Mouse (Mus musculus): ENCODE results near the gene Hs6st1. TPM values are rescaled to one million over a fixed set of nuclear protein-coding genes. Genes with fewer than 3 reads are reported as not detected.

Hs6st1 gene
- polyA plus RNA-seq, 1 experiment from 2014 or later = 4.2 TPM

DNA sequence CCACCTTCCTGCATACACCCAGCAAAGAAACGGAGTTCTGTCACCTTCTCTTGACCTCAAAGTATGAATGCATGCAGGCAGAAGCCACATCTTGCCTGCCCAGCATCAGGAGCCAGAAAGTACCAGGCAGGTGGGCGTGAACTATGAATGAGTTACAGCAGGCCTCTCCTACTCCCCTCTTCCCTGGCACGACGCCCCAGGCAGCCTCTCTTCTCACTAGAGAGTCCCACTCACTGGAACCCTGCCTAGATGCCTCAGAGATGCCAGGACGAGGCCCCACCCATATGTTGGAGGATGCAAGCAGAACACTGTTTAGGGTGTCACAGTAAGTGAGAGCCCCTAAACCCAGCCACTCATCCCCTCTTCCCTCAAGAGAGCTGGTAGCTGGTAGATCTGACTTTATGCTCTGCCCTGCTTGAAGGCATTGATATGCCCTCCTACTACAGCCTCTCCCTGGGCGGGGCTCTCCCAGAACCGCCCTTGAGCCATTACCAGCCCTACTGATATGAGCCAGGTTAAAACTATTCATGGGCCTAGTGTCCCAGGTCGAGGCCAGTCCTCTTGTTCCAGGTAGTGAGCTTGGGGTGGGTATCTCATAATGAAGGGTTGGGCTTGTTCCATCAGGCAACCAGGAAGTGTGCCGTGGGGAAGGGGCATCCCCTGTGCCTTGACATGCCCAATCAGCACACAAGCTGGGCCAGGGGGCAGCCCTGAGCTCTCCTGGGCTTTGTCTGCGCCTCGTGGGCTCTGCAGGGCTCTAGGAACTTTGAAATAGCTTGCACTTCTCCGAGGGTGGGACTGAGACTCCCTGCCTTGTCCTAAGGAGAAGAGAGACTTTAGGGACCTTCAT is 27.4 kb downstream of the Hs6st1 start:
- H3K9me3 ChIP-seq = no peaks in the 10 kb centered on the region
- no peak for DNase-seq (ENCODE audit: extremely low spot score, low spot score)
- no peaks in the 10 kb centered on the region for H3K27me3 ChIP-seq (ENCODE audit: poor library complexity, severe bottlenecking)
- WGBS = 89% methylated on average over 12 of the region's 12 CpGs
- H3K4me1 ChIP-seq = peaks cover 9% of the 10 kb centered on the region
- peaks cover 92% of the 10 kb centered on the region for H3K36me3 ChIP-seq (replicated peaks)
- no peak overlapping the region for H3K4me3 ChIP-seq
- H3K27ac ChIP-seq = no peak overlapping the region

DNA sequence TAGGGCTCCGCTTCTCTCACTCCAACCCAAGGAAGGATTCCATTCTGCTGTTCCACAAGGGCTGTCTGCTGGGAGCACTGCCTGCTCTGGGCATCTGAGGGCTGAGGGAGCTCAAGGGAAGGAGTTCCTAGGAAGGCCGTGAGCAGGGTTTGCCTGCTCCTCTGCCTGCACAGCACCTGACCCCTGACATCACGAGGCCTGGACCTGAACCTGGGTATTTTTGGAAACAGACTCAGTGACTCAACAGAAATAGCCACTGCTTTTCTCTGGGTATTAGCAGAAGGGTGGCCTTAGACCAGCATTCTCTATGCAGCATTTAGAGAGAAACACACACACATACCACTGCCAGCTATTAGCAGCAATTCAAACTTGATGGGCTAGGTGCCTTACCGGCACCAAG is 30.2 kb downstream of the Hs6st1 start:
- Histone ChIP-seq H3K27ac (no peak overlapping the region), H3K27me3 (ENCODE audit: poor library complexity, severe bottlenecking) (no peaks in the 10 kb centered on the region), H3K4me1 (no peaks in the 10 kb centered on the region), H3K9me3 (no peaks in the 10 kb centered on the region), H3K4me3 (no peak overlapping the region), H3K36me3 (replicated peaks) (peaks cover 99% of the 10 kb centered on the region)
- DNase-seq (ENCODE audit: extremely low spot score, low spot score) = no peak
- WGBS = 90% methylated on average over 4 of the region's 4 CpGs

DNA sequence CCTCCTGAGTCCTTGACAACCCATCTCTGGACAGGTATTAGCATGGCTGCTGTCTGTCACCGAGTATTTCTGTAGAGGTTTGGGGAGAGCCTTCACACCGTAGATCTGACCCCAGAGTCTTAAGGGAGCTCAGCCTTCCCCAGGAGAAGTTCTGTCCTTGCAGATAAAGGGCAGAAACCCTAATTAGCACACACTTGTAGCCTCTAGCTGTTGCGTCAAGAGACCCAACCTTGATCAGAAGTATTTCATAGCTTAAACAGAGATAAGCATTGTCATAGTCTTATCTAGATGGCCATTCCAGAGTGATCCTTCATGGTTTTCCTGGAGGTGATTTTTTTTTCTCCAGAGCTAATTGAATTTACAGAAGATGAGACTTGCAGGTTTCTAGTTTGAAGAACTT is 32.2 kb downstream of the Hs6st1 start:
- 95% methylated on average over 3 of the region's 3 CpGs for WGBS
- Histone ChIP-seq H3K4me1 (no peaks in the 10 kb centered on the region), H3K27me3 (ENCODE audit: poor library complexity, severe bottlenecking) (no peaks in the 10 kb centered on the region), H3K4me3 (no peak overlapping the region), H3K36me3 (replicated peaks) (peaks cover 99% of the 10 kb centered on the region), H3K27ac (no peak overlapping the region), H3K9me3 (no peaks in the 10 kb centered on the region)
- DNase-seq (ENCODE audit: extremely low spot score, low spot score) = no peak

DNA sequence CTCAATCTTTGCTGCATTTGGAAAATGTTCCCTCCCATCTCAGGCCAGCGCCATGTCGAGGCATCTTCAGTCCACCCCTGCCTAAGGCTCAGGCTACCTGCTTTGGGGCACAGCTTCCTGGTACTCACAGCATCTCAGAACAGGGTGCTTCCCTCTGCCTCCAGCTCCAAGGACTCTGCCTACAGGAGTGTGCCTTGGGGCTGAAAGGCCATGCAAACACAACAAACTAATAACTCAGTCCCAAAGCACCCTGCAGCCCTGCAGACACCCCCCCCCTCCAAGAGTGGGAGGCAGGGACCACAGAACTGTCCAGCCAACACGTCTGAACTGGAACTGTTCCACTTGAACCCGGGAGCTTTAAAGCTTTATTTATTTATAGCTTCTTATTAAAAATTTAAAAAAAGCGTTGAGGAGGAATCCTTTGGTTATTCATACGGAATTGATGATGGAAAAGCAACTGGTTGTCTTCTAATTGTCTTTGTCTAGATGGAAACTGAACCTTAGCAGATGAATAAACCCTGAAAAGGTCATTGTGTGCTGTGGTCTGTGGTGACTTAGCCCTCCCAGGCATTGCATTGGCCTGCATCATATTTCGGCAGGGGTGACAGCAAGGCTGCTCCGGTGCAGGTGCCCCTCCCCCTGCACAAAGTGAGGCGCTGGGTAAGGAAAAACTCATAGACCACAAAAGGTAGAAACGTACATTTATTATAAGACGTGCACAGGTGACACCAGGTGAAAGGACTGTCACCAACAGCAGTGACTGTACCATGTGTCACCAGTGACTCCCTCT is 37.9 kb downstream of the Hs6st1 start:
- Histone ChIP-seq H3K4me3 (no peak overlapping the region), H3K4me1 (0 out of 2 replicates have a peak, but pooled peaks cover 5% of the 10 kb centered on the region), H3K27ac (no peak overlapping the region), H3K36me3 (replicated peaks) (peaks cover 58% of the 10 kb centered on the region), H3K27me3 (ENCODE audit: poor library complexity, severe bottlenecking) (no peaks in the 10 kb centered on the region), H3K9me3 (no peaks in the 10 kb centered on the region)
- WGBS = 94% methylated on average over 11 of the region's 11 CpGs
- DNase-seq (ENCODE audit: extremely low spot score, low spot score) = no peak

DNA sequence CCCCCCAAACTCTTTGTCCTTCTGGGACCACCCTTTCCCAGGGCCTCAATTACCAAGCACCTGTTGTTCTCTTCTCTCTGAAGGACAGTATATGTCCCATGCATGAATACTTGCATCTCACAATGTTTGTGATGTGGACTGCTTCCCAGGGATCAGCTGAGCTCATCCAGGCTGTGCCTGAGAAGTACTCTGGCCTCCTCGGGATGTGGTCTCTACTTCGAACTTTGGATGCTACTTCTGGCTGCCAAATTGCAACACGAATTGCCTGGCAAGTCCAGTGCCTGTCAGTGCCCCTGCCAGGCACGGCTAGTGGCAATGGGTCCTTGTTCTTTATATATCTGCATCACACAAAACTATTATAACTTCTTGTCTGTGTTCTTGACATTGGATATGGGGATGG is 41.8 kb downstream of the Hs6st1 start:
- no peak overlapping the region for H3K27ac ChIP-seq
- DNase-seq (ENCODE audit: extremely low spot score, low spot score) = no peak
- H3K4me3 ChIP-seq = no peak overlapping the region
- H3K9me3 ChIP-seq = no peaks in the 10 kb centered on the region
- H3K36me3 ChIP-seq (replicated peaks) = peaks cover 19% of the 10 kb centered on the region
- H3K4me1 ChIP-seq = 0 out of 2 replicates have a peak, but pooled peaks cover 5% of the 10 kb centered on the region
- no peaks in the 10 kb centered on the region for H3K27me3 ChIP-seq (ENCODE audit: poor library complexity, severe bottlenecking)
- WGBS = 90% methylated on average over 4 of the region's 4 CpGs

DNA sequence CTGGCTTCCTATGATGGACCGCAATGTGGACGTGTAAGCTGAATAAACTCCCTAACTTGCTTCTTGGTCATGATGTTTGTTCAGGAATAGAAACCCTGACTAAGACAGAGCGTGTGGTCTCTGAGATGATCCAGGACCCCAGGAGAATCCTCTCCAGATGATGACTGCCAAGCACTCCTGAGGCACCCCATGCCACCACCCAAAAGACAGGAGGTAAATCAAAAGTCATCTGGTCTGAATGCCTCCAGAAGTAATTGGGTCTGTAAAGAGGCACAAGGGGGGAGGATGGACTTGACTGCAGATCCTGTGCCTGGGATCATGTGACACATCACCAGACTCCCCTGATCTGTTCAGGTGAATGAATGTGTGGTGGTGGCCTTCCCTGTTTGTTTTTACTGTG is 44.5 kb downstream of the Hs6st1 start:
- 88% methylated on average over 3 of the region's 3 CpGs for WGBS
- H3K4me3 ChIP-seq = no peak overlapping the region

DNA sequence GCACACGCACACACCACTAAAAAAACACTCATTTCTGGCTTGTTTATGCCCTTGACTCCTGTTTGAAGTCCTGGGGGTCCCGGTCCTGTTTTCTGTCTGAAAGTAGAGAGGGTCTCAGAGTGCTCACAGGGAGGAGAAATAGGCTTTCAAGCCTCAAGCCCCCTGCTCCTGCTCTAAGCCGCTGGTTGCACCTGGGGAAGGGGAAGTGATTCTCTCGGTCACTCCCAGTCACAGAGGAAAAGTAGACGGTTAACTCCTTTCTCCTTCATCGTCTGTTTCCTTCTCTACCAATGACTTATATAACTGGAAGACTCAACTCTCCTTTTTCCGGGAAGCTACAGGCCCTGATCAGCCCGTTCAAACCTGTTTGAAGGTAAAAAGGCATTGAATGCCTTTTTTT is 45.5 kb downstream of the Hs6st1 start:
- Histone ChIP-seq H3K4me3 (no peak overlapping the region), H3K4me1 (0 out of 2 replicates have a peak, but pooled peaks cover 5% of the 10 kb centered on the region), H3K36me3 (replicated peaks) (no peaks in the 10 kb centered on the region), H3K9me3 (no peaks in the 10 kb centered on the region), H3K27me3 (ENCODE audit: poor library complexity, severe bottlenecking) (no peaks in the 10 kb centered on the region), H3K27ac (no peak overlapping the region)
- whole genome bisulfite sequencing = 87% methylated on average over 8 of the region's 8 CpGs
- no peak for DNase-seq (ENCODE audit: extremely low spot score, low spot score)

More for the DNA sequence above, 44.5 kb downstream of the Hs6st1 start:
- Histone ChIP-seq H3K36me3 (replicated peaks) (no peaks in the 10 kb centered on the region), H3K9me3 (no peaks in the 10 kb centered on the region), H3K27me3 (ENCODE audit: poor library complexity, severe bottlenecking) (no peaks in the 10 kb centered on the region), H3K27ac (no peak overlapping the region), H3K4me1 (0 out of 2 replicates have a peak, but pooled peaks cover 5% of the 10 kb centered on the region)
- no peak for DNase-seq (ENCODE audit: extremely low spot score, low spot score)

DNA sequence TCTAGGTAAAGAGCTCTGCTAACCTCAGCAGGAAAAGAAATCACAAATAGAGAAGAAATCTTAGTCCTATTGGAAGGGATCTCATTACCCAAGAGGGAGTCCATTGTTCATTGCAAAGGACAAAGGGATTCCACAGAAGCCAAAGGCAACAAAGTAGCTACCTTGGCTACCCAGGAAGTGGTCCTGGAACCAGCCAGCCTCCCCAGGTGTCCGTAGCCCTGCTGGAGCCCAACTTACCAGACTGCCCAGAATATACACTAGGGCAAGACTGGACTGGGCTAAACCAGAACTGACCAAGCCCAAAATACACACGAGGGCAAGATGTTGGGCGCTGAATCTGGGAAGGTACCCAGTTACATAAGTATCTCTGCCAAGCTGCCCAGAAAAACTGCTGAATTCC is 46.6 kb downstream of the Hs6st1 start:
- no peaks in the 10 kb centered on the region for H3K27me3 ChIP-seq (ENCODE audit: poor library complexity, severe bottlenecking)
- H3K36me3 ChIP-seq (replicated peaks) = no peaks in the 10 kb centered on the region
- H3K9me3 ChIP-seq = no peaks in the 10 kb centered on the region
- no peak overlapping the region for H3K4me3 ChIP-seq
- WGBS = 84% methylated on average over 3 of the region's 3 CpGs
- H3K27ac ChIP-seq = no peak overlapping the region
- no peak for DNase-seq (ENCODE audit: extremely low spot score, low spot score)
- H3K4me1 ChIP-seq = no peaks in the 10 kb centered on the region

DNA sequence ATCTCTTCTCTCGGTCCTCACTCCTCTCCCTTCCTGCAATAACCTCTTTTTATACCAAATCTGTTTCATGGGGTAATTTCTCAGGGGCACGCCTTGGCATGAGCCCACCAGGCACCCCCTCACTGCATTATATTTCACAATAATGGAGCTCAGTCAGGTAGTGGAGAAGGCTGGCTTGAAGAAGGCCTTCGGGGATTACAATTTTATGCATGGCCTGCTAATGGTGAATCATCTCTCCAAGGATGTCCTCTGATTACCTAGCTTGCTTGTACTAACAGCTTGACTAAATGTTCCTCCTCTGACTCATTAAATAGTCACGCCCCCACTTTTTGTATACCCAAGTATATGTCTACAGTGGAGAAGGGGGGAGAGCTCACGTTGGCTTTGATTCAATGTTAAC is 48.3 kb downstream of the Hs6st1 start:
- no peak overlapping the region for H3K27ac ChIP-seq
- H3K4me3 ChIP-seq = no peak overlapping the region
- DNase-seq (ENCODE audit: extremely low spot score, low spot score) = no peak
- no peaks in the 10 kb centered on the region for H3K27me3 ChIP-seq (ENCODE audit: poor library complexity, severe bottlenecking)
- H3K9me3 ChIP-seq = no peaks in the 10 kb centered on the region
- WGBS = 89% methylated on average over 5 of the region's 5 CpGs
- no peaks in the 10 kb centered on the region for H3K36me3 ChIP-seq (replicated peaks)
- no peaks in the 10 kb centered on the region for H3K4me1 ChIP-seq

DNA sequence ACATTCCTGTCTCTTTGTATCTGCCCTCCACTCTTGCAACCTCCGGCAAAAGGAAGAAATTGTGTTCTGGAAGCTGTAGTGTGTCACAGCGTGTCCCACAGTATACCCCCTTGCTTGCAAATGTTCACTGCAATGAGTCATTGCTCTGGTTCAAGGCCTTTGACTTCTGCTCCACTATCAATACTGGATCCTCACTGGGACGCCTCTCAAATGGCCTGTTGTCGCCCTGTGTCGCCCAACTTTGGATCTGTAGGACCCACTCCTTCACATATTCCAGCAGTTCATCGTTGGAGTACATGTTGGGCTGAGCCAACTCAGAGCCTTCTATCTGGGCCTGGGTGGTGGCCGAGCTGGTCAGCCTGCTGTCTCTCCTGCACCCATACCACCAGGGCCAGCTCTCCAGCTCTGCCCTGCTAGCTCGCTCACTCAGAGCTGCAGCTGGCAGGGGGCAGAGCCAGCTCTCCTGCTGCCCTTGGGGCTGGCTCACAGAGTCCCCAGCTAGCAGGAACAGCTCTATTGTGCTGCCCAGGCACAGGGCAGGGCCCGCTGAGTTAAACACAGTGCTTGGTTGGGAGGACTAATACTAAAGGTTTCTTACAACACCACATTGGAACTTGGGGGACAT is 50.0 kb downstream of the Hs6st1 start:
- 81% methylated on average over 9 of the region's 9 CpGs for WGBS
- no peaks in the 10 kb centered on the region for H3K9me3 ChIP-seq
- no peak for DNase-seq (ENCODE audit: extremely low spot score, low spot score)
- no peaks in the 10 kb centered on the region for H3K4me1 ChIP-seq
- no peaks in the 10 kb centered on the region for H3K36me3 ChIP-seq (replicated peaks)
- H3K4me3 ChIP-seq = no peak overlapping the region
- no peak overlapping the region for H3K27ac ChIP-seq
- no peaks in the 10 kb centered on the region for H3K27me3 ChIP-seq (ENCODE audit: poor library complexity, severe bottlenecking)

DNA sequence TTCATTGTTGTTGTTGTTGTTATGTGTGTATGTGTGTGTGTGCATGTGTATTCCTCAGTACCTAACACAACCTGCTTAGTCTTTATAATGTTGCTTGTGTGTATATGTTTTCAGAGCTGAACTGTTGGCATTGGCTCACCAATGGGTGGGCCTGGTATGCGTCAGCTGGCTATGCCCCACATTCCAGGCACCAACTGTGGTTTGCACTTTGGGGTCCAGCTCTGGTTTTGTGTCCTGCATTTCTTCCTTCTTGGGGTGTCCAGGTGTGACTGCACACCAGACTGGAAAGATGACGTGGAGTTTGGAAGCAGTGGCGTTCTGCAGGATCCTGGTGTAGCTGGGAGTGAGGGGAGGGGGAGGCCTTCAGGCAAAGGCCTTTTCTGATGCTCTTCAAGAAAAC is 50.8 kb downstream of the Hs6st1 start:
- Histone ChIP-seq H3K27ac (no peak overlapping the region), H3K36me3 (replicated peaks) (no peaks in the 10 kb centered on the region), H3K4me1 (no peaks in the 10 kb centered on the region), H3K27me3 (ENCODE audit: poor library complexity, severe bottlenecking) (no peaks in the 10 kb centered on the region), H3K4me3 (no peak overlapping the region), H3K9me3 (no peaks in the 10 kb centered on the region)
- DNase-seq (ENCODE audit: extremely low spot score, low spot score) = no peak
- WGBS = 90% methylated on average over 3 of the region's 3 CpGs

DNA sequence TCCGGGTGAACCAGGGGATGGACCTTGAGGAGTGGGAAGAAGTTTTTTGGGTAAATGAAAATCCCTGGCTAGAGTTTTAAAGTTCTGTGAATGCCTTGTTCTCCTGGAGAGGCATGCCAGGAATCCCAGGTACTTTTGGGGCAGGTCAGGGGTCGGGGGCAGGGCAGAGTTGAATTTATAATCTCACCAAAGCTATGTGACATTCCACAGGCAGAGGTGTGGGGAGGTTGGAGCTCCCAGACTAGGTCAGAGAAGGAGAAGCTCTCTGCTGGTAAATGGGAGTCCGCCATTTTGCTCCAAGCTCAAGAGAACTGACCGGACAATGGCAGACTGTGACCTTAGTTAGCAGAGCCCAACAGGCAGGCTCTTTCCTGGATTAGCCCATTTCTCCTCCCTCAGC is 51.2 kb downstream of the Hs6st1 start:
- Histone ChIP-seq H3K27me3 (ENCODE audit: poor library complexity, severe bottlenecking) (no peaks in the 10 kb centered on the region), H3K36me3 (replicated peaks) (no peaks in the 10 kb centered on the region), H3K27ac (no peak overlapping the region), H3K9me3 (no peaks in the 10 kb centered on the region), H3K4me1 (no peaks in the 10 kb centered on the region), H3K4me3 (no peak overlapping the region)
- 89% methylated on average over 4 of the region's 4 CpGs for WGBS
- DNase-seq (ENCODE audit: extremely low spot score, low spot score) = no peak

DNA sequence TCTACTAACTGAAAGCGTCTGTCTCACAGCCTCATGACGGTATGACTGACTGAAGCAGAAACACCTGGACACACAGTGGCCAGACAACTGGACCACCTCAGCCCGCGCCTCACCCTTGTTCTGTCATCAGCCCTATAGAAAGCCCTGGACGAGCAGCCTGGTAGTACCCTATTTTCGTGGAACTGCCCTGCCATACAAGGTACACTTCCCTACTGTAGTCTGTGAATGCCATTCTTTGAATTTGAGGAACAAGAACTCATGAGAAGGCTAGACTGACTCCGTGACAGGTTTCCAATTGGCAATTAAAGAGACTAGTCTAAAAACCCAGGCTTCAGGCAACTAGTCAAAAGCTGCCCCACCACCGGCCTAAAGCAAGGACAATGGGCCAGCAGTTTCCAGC is 53.0 kb downstream of the Hs6st1 start:
- Histone ChIP-seq H3K27me3 (ENCODE audit: poor library complexity, severe bottlenecking) (no peaks in the 10 kb centered on the region), H3K36me3 (replicated peaks) (no peaks in the 10 kb centered on the region), H3K4me1 (no peaks in the 10 kb centered on the region), H3K9me3 (no peaks in the 10 kb centered on the region), H3K27ac (no peak overlapping the region), H3K4me3 (no peak overlapping the region)
- 84% methylated on average over 8 of the region's 8 CpGs for WGBS
- DNase-seq (ENCODE audit: extremely low spot score, low spot score) = no peak
